Mouse (Mus musculus): Measurements from ENCODE around the gene Dchs2. TPM values are rescaled to one million over a fixed set of nuclear protein-coding genes. Genes with fewer than 3 reads are reported as not detected.
A peak's percentile ranks its signal among the peaks of the same experiment; 100 is the strongest.

Gene Dchs2
- total and polyA plus RNA-seq, 2 experiments from 2014 or later = 0.55 to 10.5 TPM

GRCm38 (mm10) chr3:83286975-83287405 lies 159.2 kb downstream of the Dchs2 start:
- Histone ChIP-seq H3K9ac (replicated peaks; ENCODE audit: low read length) (peak overlapping the region; percentile 39), H3K4me3 (ENCODE audit: low read length) (peak overlapping the region; percentile 44), H3K9me3 (ENCODE audit: low read length) (no peaks in the 10 kb centered on the region), H3K27me3 (ENCODE audit: insufficient read depth, low read length) (no peaks in the 10 kb centered on the region), H3K4me2 (ENCODE audit: low read depth, low read length) (peak overlapping the region; percentile 74), H3K36me3 (ENCODE audit: insufficient read depth, low read length) (no peaks in the 10 kb centered on the region), H3K27ac (no peak overlapping the region), H3K4me1 (ENCODE audit: insufficient read depth, low read length) (no peaks in the 10 kb centered on the region)
- ATAC-seq (peak; percentile 94), DNase-seq (ENCODE audit: low spot score) (peak; percentile 87)
- peak; percentile 87 for TF ChIP-seq CTCF (IDR thresholded peaks at IDR 0.05; ENCODE audit: low read depth)
- 2% methylated on average over 11 of the region's 11 CpGs for WGBS

- H3K4me2 ChIP-seq (ENCODE audit: low read depth, low read length) = no peak overlapping the region
- DNase-seq (ENCODE audit: low spot score) (no peak), ATAC-seq (no peak)
- H3K4me3 ChIP-seq (ENCODE audit: low read length) = no peak overlapping the region
- no peaks in the 10 kb centered on the region for H3K4me1 ChIP-seq (ENCODE audit: insufficient read depth, low read length)
- 67% methylated on average over 6 of the region's 6 CpGs for WGBS
- H3K9me3 ChIP-seq (ENCODE audit: low read length) = no peaks in the 10 kb centered on the region
- H3K27me3 ChIP-seq (ENCODE audit: insufficient read depth, low read length) = no peaks in the 10 kb centered on the region
- TF ChIP-seq CTCF (IDR thresholded peaks at IDR 0.05; ENCODE audit: low read depth) = no peak
- H3K9ac ChIP-seq (replicated peaks; ENCODE audit: low read length) = no peak overlapping the region
- no peak overlapping the region for H3K27ac ChIP-seq
- no peaks in the 10 kb centered on the region for H3K36me3 ChIP-seq (ENCODE audit: insufficient read depth, low read length)
Observed at GRCm38 (mm10) chr3:83288118-83288840, 160.5 kb downstream of the Dchs2 start.

GRCm38 (mm10) chr3:83290482-83290881 lies 162.7 kb downstream of the Dchs2 start:
- no peaks in the 10 kb centered on the region for H3K9me3 ChIP-seq (ENCODE audit: low read length)
- no peaks in the 10 kb centered on the region for H3K36me3 ChIP-seq (ENCODE audit: insufficient read depth, low read length)
- no peak overlapping the region for H3K4me3 ChIP-seq (ENCODE audit: low read length)
- H3K4me2 ChIP-seq (ENCODE audit: low read depth, low read length) = no peak overlapping the region
- no peaks in the 10 kb centered on the region for H3K27me3 ChIP-seq (ENCODE audit: insufficient read depth, low read length)
- no peak for ATAC-seq
- H3K27ac ChIP-seq = no peak overlapping the region
- no peaks in the 10 kb centered on the region for H3K4me1 ChIP-seq (ENCODE audit: insufficient read depth, low read length)
- TF ChIP-seq CTCF (IDR thresholded peaks at IDR 0.05; ENCODE audit: low read depth) = no peak
- DNase-seq (ENCODE audit: low spot score) = no peak
- no peak overlapping the region for H3K9ac ChIP-seq (replicated peaks; ENCODE audit: low read length)

- Histone ChIP-seq H3K27me3 (ENCODE audit: insufficient read depth, low read length) (no peaks in the 10 kb centered on the region), H3K4me3 (ENCODE audit: low read length) (no peak overlapping the region), H3K27ac (no peak overlapping the region), H3K9ac (replicated peaks; ENCODE audit: low read length) (no peak overlapping the region), H3K36me3 (ENCODE audit: insufficient read depth, low read length) (no peaks in the 10 kb centered on the region), H3K4me1 (ENCODE audit: insufficient read depth, low read length) (no peaks in the 10 kb centered on the region), H3K4me2 (ENCODE audit: low read depth, low read length) (no peak overlapping the region), H3K9me3 (ENCODE audit: low read length) (no peaks in the 10 kb centered on the region)
- 0 out of 2 replicates have a peak, but pooled peaks have one; percentile 12 for TF ChIP-seq CTCF (IDR thresholded peaks at IDR 0.05; ENCODE audit: low read depth)
- ATAC-seq = no peak
- 94% methylated on average over 1 of the region's 1 CpGs for WGBS
- DNase-seq (ENCODE audit: low spot score) = no peak
Observed at GRCm38 (mm10) chr3:83290953-83291352, 163.2 kb downstream of the Dchs2 start.

- no peak overlapping the region for H3K4me3 ChIP-seq (ENCODE audit: low read length)
- no peaks in the 10 kb centered on the region for H3K36me3 ChIP-seq (ENCODE audit: insufficient read depth, low read length)
- DNase-seq (ENCODE audit: low spot score) (no peak), ATAC-seq (no peak)
- H3K4me2 ChIP-seq (ENCODE audit: low read depth, low read length) = no peak overlapping the region
- no peaks in the 10 kb centered on the region for H3K27me3 ChIP-seq (ENCODE audit: insufficient read depth, low read length)
- no peaks in the 10 kb centered on the region for H3K4me1 ChIP-seq (ENCODE audit: insufficient read depth, low read length)
- whole genome bisulfite sequencing = 65% methylated on average over 5 of the region's 5 CpGs
- no peaks in the 10 kb centered on the region for H3K9me3 ChIP-seq (ENCODE audit: low read length)
- no peak overlapping the region for H3K9ac ChIP-seq (replicated peaks; ENCODE audit: low read length)
- no peak for TF ChIP-seq CTCF (IDR thresholded peaks at IDR 0.05; ENCODE audit: low read depth)
- H3K27ac ChIP-seq = no peak overlapping the region
Observed at GRCm38 (mm10) chr3:83299783-83300382, 172.1 kb downstream of the Dchs2 start.

- H3K4me1 ChIP-seq (ENCODE audit: insufficient read depth, low read length) = no peaks in the 10 kb centered on the region
- ATAC-seq (no peak), DNase-seq (ENCODE audit: low spot score) (peak; percentile 50)
- WGBS = 73% methylated on average over 5 of the region's 5 CpGs
- no peaks in the 10 kb centered on the region for H3K9me3 ChIP-seq (ENCODE audit: low read length)
- H3K27me3 ChIP-seq (ENCODE audit: insufficient read depth, low read length) = no peaks in the 10 kb centered on the region
- peak; percentile 75 for TF ChIP-seq CTCF (IDR thresholded peaks at IDR 0.05; ENCODE audit: low read depth)
- H3K4me3 ChIP-seq (ENCODE audit: low read length) = no peak overlapping the region
- H3K27ac ChIP-seq = no peak overlapping the region
- H3K36me3 ChIP-seq (ENCODE audit: insufficient read depth, low read length) = no peaks in the 10 kb centered on the region
- no peak overlapping the region for H3K9ac ChIP-seq (replicated peaks; ENCODE audit: low read length)
- no peak overlapping the region for H3K4me2 ChIP-seq (ENCODE audit: low read depth, low read length)
Observed at GRCm38 (mm10) chr3:83303876-83304275, 176.1 kb downstream of the Dchs2 start.

GRCm38 (mm10) chr3:83345928-83346327 lies 218.2 kb downstream of the Dchs2 start:
- no peak overlapping the region for H3K4me3 ChIP-seq (ENCODE audit: low read length)
- no peak overlapping the region for H3K27ac ChIP-seq
- DNase-seq (ENCODE audit: low spot score) (no peak), ATAC-seq (no peak)
- H3K4me1 ChIP-seq (ENCODE audit: insufficient read depth, low read length) = no peaks in the 10 kb centered on the region
- H3K9me3 ChIP-seq (ENCODE audit: low read length) = no peaks in the 10 kb centered on the region
- no peak overlapping the region for H3K9ac ChIP-seq (replicated peaks; ENCODE audit: low read length)
- no peaks in the 10 kb centered on the region for H3K27me3 ChIP-seq (ENCODE audit: insufficient read depth, low read length)
- H3K36me3 ChIP-seq (ENCODE audit: insufficient read depth, low read length) = no peaks in the 10 kb centered on the region
- no peak overlapping the region for H3K4me2 ChIP-seq (ENCODE audit: low read depth, low read length)
- 94% methylated on average over 3 of the region's 3 CpGs for WGBS
- no peak for TF ChIP-seq CTCF (IDR thresholded peaks at IDR 0.05; ENCODE audit: low read depth)
